Mouse (Mus musculus) liver, embryonic 16.5 days (tissue): ENCODE data around the gene Pawr. TPM values are rescaled to one million over a fixed set of nuclear protein-coding genes. Genes with fewer than 3 reads are reported as not detected.
A peak's percentile ranks its signal among the peaks of the same experiment; 100 is the strongest.

Source experiments
- ATAC-seq: fragments of 200-750 bp; cut with Nextera tagmentation; 2 replicates; pipeline ENCODE4 v1.8.0; 2017; ENCODE audit warnings: low read depth, mild to moderate bottlenecking, moderate number of reproducible peaks, moderate library complexity
- H3K27ac ChIP-seq: fragments of 300-500 bp; sonication (generic); 2 replicates; pipeline ENCODE4 v1.5.1; 2014; ENCODE audit warnings: mild to moderate bottlenecking, low read length
- H3K27me3 ChIP-seq: fragments of 300-500 bp; sonication (generic); 2 replicates; pipeline ENCODE4 v1.6.1; 2014; ENCODE audit warnings: low read depth, low read length, mixed read lengths; ENCODE audit not compliant: control insufficient read depth, insufficient read depth
- H3K36me3 ChIP-seq: fragments of 300-500 bp; sonication (generic); 2 replicates; pipeline ENCODE4 v1.6.1; 2014; ENCODE audit warnings: mild to moderate bottlenecking; ENCODE audit not compliant: control insufficient read depth, insufficient read depth
- H3K4me1 ChIP-seq: fragments of 300-500 bp; sonication (generic); 2 replicates; pipeline ENCODE4 v1.6.1; 2014; ENCODE audit warnings: low read depth, low read length, mixed read lengths; ENCODE audit not compliant: control insufficient read depth
- H3K4me2 ChIP-seq: fragments of 300-500 bp; sonication (generic); 2 replicates; pipeline ENCODE4 v1.6.1; 2014; ENCODE audit warnings: low read depth, low read length, mixed read lengths
- H3K4me3 ChIP-seq: fragments of 300-500 bp; sonication (generic); 2 replicates; pipeline ENCODE4 v1.5.1; 2014; ENCODE audit warnings: low read depth, mild to moderate bottlenecking, low read length
- H3K9ac ChIP-seq: fragments of 300-500 bp; sonication (generic); 2 replicates; pipeline ENCODE4 v1.6.1; 2014; ENCODE audit warnings: low read depth, low read length
- H3K9me3 ChIP-seq: fragments of 300-500 bp; sonication (generic); replicated peaks from 2 replicates; pipeline ENCODE4 v1.6.1; 2016; ENCODE audit warnings: low read length; ENCODE audit not compliant: control insufficient read depth
- WGBS: fragments of 180-500 bp; shearing (Covaris S2); extraction: QIAGEN DNeasy Blood & Tissue Kit; methylation state at CpG from one replicate; pipeline ENCODE4 v1.1.7; 2014; ENCODE audit not compliant: insufficient replicate concordance; 5-methylcytosine and 5-hydroxymethylcytosine counted together
- microRNA-seq: library from miRNA; unstranded; fragments of <30 nt; microRNA quantifications from one replicate; pipeline ENCODE4, GENCODE M21; 2016
- polyA plus RNA-seq: library from polyadenylated mRNA; unstranded; fragments of >200 nt; fragmentation: Nextera tagmentation; extraction: Ambion mirVana; gene quantifications from 2 replicates; pipeline ENCODE4 v1.2.1, GENCODE M21; 2015

Gene Pawr
- polyA plus RNA-seq, 1 experiment from 2014 or later: 3.7 TPM

- Histone ChIP-seq H3K36me3 (no peaks in the 10 kb centered on the region), H3K9me3 (no peaks in the 10 kb centered on the region), H3K27ac (no peak overlapping the region), H3K4me2 (no peak overlapping the region), H3K4me3 (no peak overlapping the region), H3K27me3 (no peaks in the 10 kb centered on the region), H3K9ac (no peak overlapping the region), H3K4me1 (peaks cover 5% of the 10 kb centered on the region; the same call in 1 of the 2 replicates)
- WGBS: 62% methylated on average over 11 of the region's 11 CpGs
- ATAC-seq: peak; percentile 47; the same call in 1 of the 2 replicates
These were observed 122.8 kb downstream of the Pawr start for GRCm38 (mm10) chr10:108454691-108455117.

- Histone ChIP-seq H3K27ac (no peak overlapping the region), H3K9ac (no peak overlapping the region), H3K4me2 (no peak overlapping the region), H3K27me3 (no peaks in the 10 kb centered on the region), H3K9me3 (no peaks in the 10 kb centered on the region), H3K36me3 (no peaks in the 10 kb centered on the region), H3K4me3 (no peak overlapping the region), H3K4me1 (peaks cover 5% of the 10 kb centered on the region; the same call in 1 of the 2 replicates)
- 63% methylated on average over 10 of the region's 10 CpGs for WGBS
- ATAC-seq: no peak
These were observed 123.3 kb downstream of the Pawr start for GRCm38 (mm10) chr10:108455204-108455603.

- WGBS: 82% methylated on average over 2 of the region's 2 CpGs
- ATAC-seq: no peak
- peaks cover 5% of the 10 kb centered on the region; the same call in 1 of the 2 replicates for H3K4me1 ChIP-seq
- no peak overlapping the region for H3K4me3 ChIP-seq
- no peak overlapping the region for H3K27ac ChIP-seq
- no peaks in the 10 kb centered on the region for H3K36me3 ChIP-seq
- H3K9me3 ChIP-seq: no peaks in the 10 kb centered on the region
- no peak overlapping the region for H3K4me2 ChIP-seq
- no peaks in the 10 kb centered on the region for H3K27me3 ChIP-seq
- no peak overlapping the region for H3K9ac ChIP-seq
These were observed 124.0 kb downstream of the Pawr start for GRCm38 (mm10) chr10:108455883-108456282.

- Histone ChIP-seq H3K4me2 (no peak overlapping the region), H3K27ac (no peak overlapping the region), H3K4me1 (peaks cover 5% of the 10 kb centered on the region; the same call in 1 of the 2 replicates), H3K9me3 (no peaks in the 10 kb centered on the region), H3K4me3 (no peak overlapping the region), H3K27me3 (no peaks in the 10 kb centered on the region), H3K9ac (no peak overlapping the region), H3K36me3 (no peaks in the 10 kb centered on the region)
- WGBS: 85% methylated on average over 2 of the region's 2 CpGs
- ATAC-seq: no peak
These were observed 125.1 kb downstream of the Pawr start for GRCm38 (mm10) chr10:108457054-108457453.

- Histone ChIP-seq H3K4me1 (no peaks in the 10 kb centered on the region), H3K27me3 (no peaks in the 10 kb centered on the region), H3K4me3 (no peak overlapping the region), H3K36me3 (no peaks in the 10 kb centered on the region), H3K9me3 (no peaks in the 10 kb centered on the region), H3K4me2 (no peak overlapping the region), H3K27ac (no peak overlapping the region), H3K9ac (no peak overlapping the region)
- WGBS: 54% methylated on average over 2 of the region's 2 CpGs
- no peak for ATAC-seq
These were observed 129.9 kb downstream of the Pawr start for GRCm38 (mm10) chr10:108461862-108462261.

Small RNA genes lying within 50 kb of the gene (microRNA-seq; reads per million reads assigned to microRNA genes)
- gene Gm25591: not detected

Other genes starting within 250 kb of the Pawr start
- gene Ppp1r12a, start 169.9 kb upstream of the Pawr start, polyA plus RNA-seq: 29.7 and 30.5 TPM in 2 replicates